Mouse (Mus musculus) forebrain, embryonic 11.5 days (tissue): ENCODE measurements around the gene Fbxo39. TPM values are rescaled to one million over a fixed set of nuclear protein-coding genes. Genes with fewer than 3 reads are reported as not detected.

Experiments used
- ATAC-seq: fragments of 200-750 bp; cut with Nextera tagmentation; replicated peaks from 2 replicates; pipeline ENCODE4 v1.8.0; 2017; ENCODE audit warnings: moderate TSS enrichment; ENCODE audit not compliant: low FRiP score
- DNase-seq: peaks from one replicate; pipeline ENCODE4 v3.0.0-alpha.2; 2017; ENCODE audit warnings: low spot score
- H3K27ac ChIP-seq: fragments of 300-500 bp; sonication (generic); 2 replicates; pipeline ENCODE4 v1.5.1; 2014; ENCODE audit warnings: low read depth, low read length
- H3K27me3 ChIP-seq: fragments of 300-500 bp; sonication (generic); 2 replicates; pipeline ENCODE4 v1.6.1; 2014; ENCODE audit warnings: mild to moderate bottlenecking, low read length, mixed read lengths; ENCODE audit not compliant: control insufficient read depth, insufficient read depth
- H3K36me3 ChIP-seq: fragments of 300-500 bp; sonication (generic); 2 replicates; pipeline ENCODE4 v1.6.1; 2014; ENCODE audit warnings: mild to moderate bottlenecking, low read length, moderate library complexity, mixed read lengths; ENCODE audit not compliant: control insufficient read depth, insufficient read depth
- H3K4me1 ChIP-seq: fragments of 300-500 bp; sonication (generic); replicated peaks from 2 replicates; pipeline ENCODE4 v1.6.1; 2014; ENCODE audit warnings: low read length, mixed read lengths; ENCODE audit not compliant: control insufficient read depth, insufficient read depth
- H3K4me2 ChIP-seq: fragments of 300-500 bp; sonication (generic); 2 replicates; pipeline ENCODE4 v1.6.1; 2014; ENCODE audit warnings: low read depth, mild to moderate bottlenecking, low read length, moderate library complexity, mixed read lengths; ENCODE audit not compliant: severe bottlenecking
- H3K4me3 ChIP-seq: fragments of 300-500 bp; sonication (generic); 2 replicates; pipeline ENCODE4 v1.5.1; 2014; ENCODE audit warnings: low read depth, low read length
- H3K9ac ChIP-seq: fragments of 300-500 bp; sonication (generic); 2 replicates; pipeline ENCODE4 v1.6.1; 2014; ENCODE audit warnings: low read length
- H3K9me3 ChIP-seq: fragments of 300-500 bp; sonication (generic); 2 replicates; pipeline ENCODE4 v1.6.1; 2016; ENCODE audit warnings: low read length, mixed read lengths; ENCODE audit not compliant: control insufficient read depth
- WGBS: fragments of 180-500 bp; shearing (Covaris S2); extraction: QIAGEN DNeasy Blood & Tissue Kit; methylation state at CpG from one replicate; pipeline ENCODE4 v1.1.7; 2014; 5-methylcytosine and 5-hydroxymethylcytosine counted together
- polyA plus RNA-seq: library from polyadenylated mRNA; unstranded; fragments of >200 nt; fragmentation: Nextera tagmentation; extraction: Ambion mirVana; gene quantifications from 2 replicates; pipeline ENCODE4 v1.2.1, GENCODE M21; 2014

Gene Fbxo39
- polyA plus RNA-seq, 1 experiment from 2014 or later, result not detected

GRCm38 (mm10) chr11:72349016-72349415, 34.8 kb downstream of the Fbxo39 start:
- 75% methylated on average over 8 of the region's 8 CpGs for WGBS
- ATAC-seq (no peak), DNase-seq (no peak)
- no peaks in the 10 kb centered on the region for H3K36me3 ChIP-seq
- H3K27ac ChIP-seq, result no peak overlapping the region
- no peak overlapping the region for H3K4me3 ChIP-seq
- no peak overlapping the region for H3K4me2 ChIP-seq
- no peaks in the 10 kb centered on the region for H3K4me1 ChIP-seq
- H3K27me3 ChIP-seq, result no peaks in the 10 kb centered on the region
- H3K9ac ChIP-seq, result no peak overlapping the region
- H3K9me3 ChIP-seq, result no peaks in the 10 kb centered on the region

GRCm38 (mm10) chr11:72349652-72350051, 35.4 kb downstream of the Fbxo39 start:
- H3K9ac ChIP-seq, result no peak overlapping the region
- no peak for ATAC-seq
- no peak overlapping the region for H3K4me2 ChIP-seq
- DNase-seq, result no peak
- H3K4me3 ChIP-seq, result no peak overlapping the region
- H3K27me3 ChIP-seq, result no peaks in the 10 kb centered on the region
- no peaks in the 10 kb centered on the region for H3K9me3 ChIP-seq
- WGBS, result 82% methylated on average over 4 of the region's 4 CpGs
- no peaks in the 10 kb centered on the region for H3K36me3 ChIP-seq
- no peak overlapping the region for H3K27ac ChIP-seq
- no peaks in the 10 kb centered on the region for H3K4me1 ChIP-seq

DNA sequence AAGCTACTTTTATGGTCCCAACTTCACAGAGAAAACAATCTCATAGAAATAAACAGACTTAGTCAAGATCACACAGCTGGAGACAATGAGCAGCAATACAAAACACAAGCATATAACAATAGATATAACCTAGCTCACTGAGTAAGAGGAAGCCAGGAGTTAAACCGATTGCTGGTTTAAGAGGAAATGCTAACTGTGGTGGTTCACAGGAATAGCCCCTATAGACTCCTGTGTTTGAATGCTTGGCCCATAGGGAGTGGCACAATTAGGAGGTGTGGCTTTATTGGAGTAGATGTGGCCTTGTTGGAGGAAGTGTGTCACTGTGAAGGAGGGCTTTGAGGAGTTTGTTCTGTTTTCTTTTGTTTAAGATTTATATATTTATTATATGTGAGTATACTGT, 38.0 kb downstream of the Fbxo39 start:
- no peaks in the 10 kb centered on the region for H3K36me3 ChIP-seq
- ATAC-seq, result no peak
- no peak for DNase-seq
- H3K4me1 ChIP-seq, result no peaks in the 10 kb centered on the region; the same call in 1 of the 2 replicates
- no peak overlapping the region for H3K4me3 ChIP-seq
- no peaks in the 10 kb centered on the region for H3K9me3 ChIP-seq
- no peak overlapping the region for H3K4me2 ChIP-seq
- H3K27ac ChIP-seq, result no peak overlapping the region
- H3K27me3 ChIP-seq, result no peaks in the 10 kb centered on the region
- no peak overlapping the region for H3K9ac ChIP-seq
- 82% methylated on average over 1 of the region's 1 CpGs for WGBS

- H3K27ac ChIP-seq, result no peak overlapping the region
- no peaks in the 10 kb centered on the region; the same call in 1 of the 2 replicates for H3K4me1 ChIP-seq
- WGBS, result 80% methylated on average over 3 of the region's 3 CpGs
- ATAC-seq (no peak), DNase-seq (no peak)
- no peaks in the 10 kb centered on the region for H3K9me3 ChIP-seq
- H3K4me2 ChIP-seq, result no peak overlapping the region
- no peaks in the 10 kb centered on the region for H3K27me3 ChIP-seq
- no peaks in the 10 kb centered on the region for H3K36me3 ChIP-seq
- no peak overlapping the region for H3K9ac ChIP-seq
- no peak overlapping the region for H3K4me3 ChIP-seq
These were observed 38.9 kb downstream of the Fbxo39 start for GRCm38 (mm10) chr11:72353186-72353585.

GRCm38 (mm10) chr11:72354971-72355728, 40.9 kb downstream of the Fbxo39 start:
- DNase-seq (peak; percentile 91), ATAC-seq (peak; percentile 33; the same call in 1 of the 2 replicates)
- no peaks in the 10 kb centered on the region for H3K36me3 ChIP-seq
- no peaks in the 10 kb centered on the region; the same call in 1 of the 2 replicates for H3K4me1 ChIP-seq
- no peak overlapping the region for H3K27ac ChIP-seq
- WGBS, result 21% methylated on average over 20 of the region's 20 CpGs
- H3K4me2 ChIP-seq, result peak overlapping the region; percentile 36; the same call in 1 of the 2 replicates
- H3K27me3 ChIP-seq, result no peaks in the 10 kb centered on the region
- H3K4me3 ChIP-seq, result no peak overlapping the region
- H3K9ac ChIP-seq, result no peak overlapping the region
- no peaks in the 10 kb centered on the region for H3K9me3 ChIP-seq

- peak; percentile 89 for ATAC-seq
These were observed 47.4 kb downstream of the Fbxo39 start for GRCm38 (mm10) chr11:72361385-72362346.

DNA sequence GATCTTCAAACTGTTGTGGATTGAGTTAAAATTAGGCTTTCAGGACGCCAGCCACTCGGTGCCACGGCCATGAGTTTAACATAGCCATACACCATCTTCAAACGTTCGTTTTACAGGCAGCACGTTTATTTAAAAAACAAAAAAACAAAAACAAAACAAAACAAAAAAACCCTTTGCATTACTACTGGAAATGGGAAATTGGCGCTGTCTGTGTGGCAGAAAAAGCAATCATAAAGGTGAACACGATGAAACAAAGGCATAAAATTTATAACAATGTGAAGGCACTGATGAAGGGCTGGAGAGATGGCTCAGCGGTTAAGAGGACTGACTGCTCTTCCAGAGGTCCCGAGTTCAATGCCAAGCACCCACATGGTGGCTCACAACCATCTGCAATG, 48.1 kb downstream of the Fbxo39 start, which contains the start of gene Tekt1:
Tekt1 (minus strand) TSS at position 96 of the 395 bp plus-strand sequence.
- WGBS, result 35% methylated on average over 10 of the region's 10 CpGs
- no peaks in the 10 kb centered on the region for H3K9me3 ChIP-seq
- H3K4me1 ChIP-seq, result peaks cover 3% of the 10 kb centered on the region; the same call in 1 of the 2 replicates
- H3K27ac ChIP-seq, result no peak within 1 kb of the TSS
- peak within 1 kb of the TSS; percentile 74 for H3K9ac ChIP-seq
- peak within 1 kb of the TSS; percentile 42 for H3K4me3 ChIP-seq
- peak within 1 kb of the TSS; percentile 88 for H3K4me2 ChIP-seq
- ATAC-seq, result no peak
- no peak for DNase-seq
- no peaks in the 10 kb centered on the region for H3K36me3 ChIP-seq
- H3K27me3 ChIP-seq, result no peaks in the 10 kb centered on the region

More at GRCm38 (mm10) chr11:72361385-72362346, 47.4 kb downstream of the Fbxo39 start:
- no peaks in the 10 kb centered on the region for H3K9me3 ChIP-seq
- no peaks in the 10 kb centered on the region for H3K27me3 ChIP-seq
- H3K9ac ChIP-seq, result peak overlapping the region; percentile 74
- H3K27ac ChIP-seq, result no peak overlapping the region
- peak; percentile 89 for DNase-seq
- peak overlapping the region; percentile 42 for H3K4me3 ChIP-seq
- peaks cover 3% of the 10 kb centered on the region; the same call in 1 of the 2 replicates for H3K4me1 ChIP-seq
- whole genome bisulfite sequencing, result 8% methylated on average over 42 of the region's 42 CpGs
- peak overlapping the region; percentile 88 for H3K4me2 ChIP-seq
- no peaks in the 10 kb centered on the region for H3K36me3 ChIP-seq

- Histone ChIP-seq H3K36me3 (no peaks in the 10 kb centered on the region), H3K9ac (no peak overlapping the region), H3K27ac (no peak overlapping the region), H3K9me3 (no peaks in the 10 kb centered on the region), H3K4me1 (peaks cover 3% of the 10 kb centered on the region; the same call in 1 of the 2 replicates), H3K4me3 (no peak overlapping the region), H3K27me3 (no peaks in the 10 kb centered on the region), H3K4me2 (no peak overlapping the region)
- ATAC-seq (no peak), DNase-seq (no peak)
- 86% methylated on average over 8 of the region's 8 CpGs for WGBS
These were observed 49.4 kb downstream of the Fbxo39 start for GRCm38 (mm10) chr11:72363523-72364240.
